Mouse (Mus musculus): ENCODE data around the gene Sorl1. TPM values are rescaled to one million over a fixed set of nuclear protein-coding genes. Genes with fewer than 3 reads are reported as not detected.

Gene Sorl1
- total and polyA plus RNA-seq, 3 experiments, result 2.5 to 12.3 (median 6.3) TPM

- no peak overlapping the region for H3K4me3 ChIP-seq (replicated peaks in 1 of 3; ENCODE audit: low read depth in 2 of 3, low read length in 2 of 3, poor library complexity in 1 of 3)
- no peak overlapping the region for H3K4me2 ChIP-seq (ENCODE audit: insufficient read depth, low read depth, poor library complexity, severe bottlenecking)
- no peak overlapping the region for H3K27ac ChIP-seq (ENCODE audit: insufficient read depth, low read depth)
- H3K9me3 ChIP-seq (replicated peaks; ENCODE audit: low read length), result no peaks in the 10 kb centered on the region
- no peak overlapping the region for H3K9ac ChIP-seq (ENCODE audit: insufficient read depth, low read depth)
- in situ Hi-C loops (cut with MboI; ENCODE audit: low pct_ligation_motif_present, low pct_unique_long_range_greater_than_20kb, low sequenced_read_pairs), result no loop called here
- H3K27me3 ChIP-seq (replicated peaks), result no peaks in the 10 kb centered on the region
- peaks cover 0 to 52% of the 10 kb centered on the region in 2 experiments for H3K36me3 ChIP-seq (replicated peaks in 1 of 2; ENCODE audit: control insufficient read depth in 1 of 2, insufficient read depth in 1 of 2, low read length in 1 of 2)
- dilution Hi-C loops (cut with MboI; ENCODE audit: extremely low pct_ligation_motif_present, extremely low pct_unique_long_range_greater_than_20kb, low sequenced_read_pairs), result no loop called here
- H3K4me1 ChIP-seq (ENCODE audit: control insufficient read depth in 1 of 2, insufficient read depth in 2 of 2), result peaks cover 2 to 7% of the 10 kb centered on the region in 2 experiments; a peak in 2 of 4 replicates
- no peak for DNase-seq (ENCODE audit: extremely low read depth)
- TF ChIP-seq KAT2A (IDR thresholded peaks at IDR 0.05; ENCODE audit: insufficient replicate concordance, low read length), result no peak
- TF ChIP-seq TBP (conservative IDR thresholded peaks at IDR 0.05; ENCODE audit: low read depth, low read length), result no peak
- no peak for TF ChIP-seq ZNF384 (IDR thresholded peaks at IDR 0.05; ENCODE audit: low read depth, low read length)
- no peak for TF ChIP-seq RAD21 (IDR thresholded peaks at IDR 0.05; ENCODE audit: low read depth, low read length)
- H3K79me2 ChIP-seq (replicated peaks; ENCODE audit: control insufficient read depth, extremely low read depth, insufficient read depth, poor library complexity, severe bottlenecking), result no peaks in the 10 kb centered on the region
Observed at GRCm38 (mm10) chr9:42005101-42005500, 119.0 kb downstream of the Sorl1 start.

- no peak for TF ChIP-seq UBTF (IDR thresholded peaks at IDR 0.05; ENCODE audit: low read depth, low read length)
- no peak for TF ChIP-seq JUND (conservative IDR thresholded peaks at IDR 0.05; ENCODE audit: low read depth, low read length)
- TF ChIP-seq USF2 (conservative IDR thresholded peaks at IDR 0.05; ENCODE audit: low read depth, low read length), result no peak
- TF ChIP-seq MAFK (IDR thresholded peaks at IDR 0.05; ENCODE audit: insufficient replicate concordance, low read length), result no peak
- TF ChIP-seq MXI1 (IDR thresholded peaks at IDR 0.05; ENCODE audit: low read depth, low read length), result no peak
- TF ChIP-seq ZC3H11A (IDR thresholded peaks at IDR 0.05; ENCODE audit: low read depth, low read length), result no peak
- TF ChIP-seq NELFE (IDR thresholded peaks at IDR 0.05; ENCODE audit: low read depth, low read length), result no peak
- no peak for TF ChIP-seq ZNF384 (IDR thresholded peaks at IDR 0.05; ENCODE audit: low read depth, low read length)
- no peak for TF ChIP-seq POLR2AphosphoS2 (IDR thresholded peaks at IDR 0.05; ENCODE audit: low read depth, low read length)
- no peak for DNase-seq (ENCODE audit: extremely low read depth)
- H3K79me2 ChIP-seq (replicated peaks; ENCODE audit: control insufficient read depth, extremely low read depth, insufficient read depth, poor library complexity, severe bottlenecking), result no peaks in the 10 kb centered on the region
- H3K27ac ChIP-seq (ENCODE audit: insufficient read depth, low read depth), result no peak overlapping the region
- H3K4me3 ChIP-seq (replicated peaks in 1 of 3; ENCODE audit: low read depth in 2 of 3, low read length in 2 of 3, poor library complexity in 1 of 3), result no peak overlapping the region
- H3K4me2 ChIP-seq (ENCODE audit: insufficient read depth, low read depth, poor library complexity, severe bottlenecking), result no peak overlapping the region
- no peaks in the 10 kb centered on the region for H3K9me3 ChIP-seq (replicated peaks; ENCODE audit: low read length)
- peaks cover 0 to 55% of the 10 kb centered on the region in 2 experiments for H3K36me3 ChIP-seq (replicated peaks in 1 of 2; ENCODE audit: control insufficient read depth in 1 of 2, insufficient read depth in 1 of 2, low read length in 1 of 2)
- H3K9ac ChIP-seq (ENCODE audit: insufficient read depth, low read depth), result no peak overlapping the region
- no peaks in the 10 kb centered on the region for H3K27me3 ChIP-seq (replicated peaks)
- peaks cover 2 to 15% of the 10 kb centered on the region in 2 experiments; a peak in 2 of 4 replicates for H3K4me1 ChIP-seq (ENCODE audit: control insufficient read depth in 1 of 2, insufficient read depth in 2 of 2)
- in situ Hi-C loops (cut with MboI; ENCODE audit: low pct_ligation_motif_present, low pct_unique_long_range_greater_than_20kb, low sequenced_read_pairs), result loop anchor here (5.0 kb wide), 1 partner anchor 238 kb away; no protein-coding TSS in a partner anchor
- dilution Hi-C loops (cut with MboI; ENCODE audit: extremely low pct_ligation_motif_present, extremely low pct_unique_long_range_greater_than_20kb, low sequenced_read_pairs), result no loop called here
Observed at GRCm38 (mm10) chr9:42004140-42004539, 120.0 kb downstream of the Sorl1 start.

Data from CH12.LX (cell line).